Mouse (Mus musculus) hindbrain, embryonic 11.5 days (tissue): ENCODE results near the gene Ring1. TPM values are rescaled to one million over a fixed set of nuclear protein-coding genes. Genes with fewer than 3 reads are reported as not detected.

Experiments
- ATAC-seq: fragments of 200-750 bp; cut with Nextera tagmentation; 2 replicates; pipeline ENCODE4 v1.8.0; 2017; ENCODE audit warnings: mild to moderate bottlenecking, moderate TSS enrichment, moderate library complexity; ENCODE audit not compliant: low FRiP score
- DNase-seq: peaks from one replicate; pipeline ENCODE4 v3.0.0-alpha.2; 2015; ENCODE audit warnings: low spot score
- H3K27ac ChIP-seq: fragments of 300-500 bp; sonication (generic); 2 replicates; pipeline ENCODE4 v1.5.1; 2014; ENCODE audit warnings: mild to moderate bottlenecking, low read depth, low read length
- H3K27me3 ChIP-seq: fragments of 300-500 bp; sonication (generic); 2 replicates; pipeline ENCODE4 v1.6.1; 2014; ENCODE audit warnings: mild to moderate bottlenecking, low read length, moderate library complexity, mixed read lengths; ENCODE audit not compliant: control insufficient read depth, insufficient read depth
- H3K36me3 ChIP-seq: fragments of 300-500 bp; sonication (generic); 2 replicates; pipeline ENCODE4 v1.6.1; 2014; ENCODE audit warnings: mild to moderate bottlenecking, low read length, moderate library complexity, mixed read lengths; ENCODE audit not compliant: control insufficient read depth, insufficient read depth
- H3K4me1 ChIP-seq: fragments of 300-500 bp; sonication (generic); replicated peaks from 2 replicates; pipeline ENCODE4 v1.6.1; 2014; ENCODE audit warnings: low read length, mixed read lengths; ENCODE audit not compliant: control insufficient read depth, insufficient read depth
- H3K4me2 ChIP-seq: fragments of 300-500 bp; sonication (generic); replicated peaks from 2 replicates; pipeline ENCODE4 v1.6.1; 2014; ENCODE audit warnings: mild to moderate bottlenecking, low read depth, low read length
- H3K4me3 ChIP-seq: fragments of 300-500 bp; sonication (generic); 2 replicates; pipeline ENCODE4 v1.5.1; 2014; ENCODE audit warnings: low read depth, low read length
- H3K9ac ChIP-seq: fragments of 300-500 bp; sonication (generic); 2 replicates; pipeline ENCODE4 v1.6.1; 2014; ENCODE audit warnings: low read depth, low read length
- H3K9me3 ChIP-seq: fragments of 300-500 bp; sonication (generic); 2 replicates; pipeline ENCODE4 v1.6.1; 2016; ENCODE audit warnings: low read length; ENCODE audit not compliant: control insufficient read depth
- WGBS: fragments of 180-500 bp; shearing (Covaris S2); extraction: QIAGEN DNeasy Blood & Tissue Kit; methylation state at CpG from one replicate; pipeline ENCODE4 v1.1.7; 2014; 5-methylcytosine and 5-hydroxymethylcytosine counted together
- microRNA counts: library from miRNA; unstranded; fragments of <30 nt; microRNA quantifications from one replicate; lab custom pipeline; 2015
- polyA plus RNA-seq: library from polyadenylated mRNA; unstranded; fragments of >200 nt; fragmentation: Nextera tagmentation; extraction: Ambion mirVana; gene quantifications from 2 replicates; pipeline ENCODE4 v1.2.1, GENCODE M21; 2014

Ring1 gene
- polyA plus RNA-seq, 1 experiment from 2014 or later = 6.3 TPM

GRCm38 (mm10) chr17:33972691-33973090 is 51.8 kb downstream of the Ring1 start:
- Histone ChIP-seq H3K4me2 (no peak overlapping the region), H3K9me3 (no peaks in the 10 kb centered on the region), H3K4me1 (no peaks in the 10 kb centered on the region), H3K9ac (no peak overlapping the region), H3K27me3 (peaks cover 10% of the 10 kb centered on the region), H3K36me3 (no peaks in the 10 kb centered on the region), H3K4me3 (no peak overlapping the region), H3K27ac (no peak overlapping the region)
- peak; percentile 53 for DNase-seq
- WGBS = 8% methylated on average over 1 of the region's 1 CpGs
- no peak for ATAC-seq

MicroRNAs encoded within 50 kb of the gene (microRNA counts, 519-probe panel; counts per million panel counts)
- microRNA mmu-miR-219 (lab: Ali Mortazavi, UCI) = 4,567 counts per million, percentile 50 among the panel's probes with 10 or more counts

Other genes starting within 250 kb of the Ring1 start
- gene Angptl4, start 242.8 kb downstream of the Ring1 start, polyA plus RNA-seq = 22.0 and 22.5 TPM in 2 replicates
- 22.7 and 30.1 TPM in 2 replicates for gene Kank3, start 214.2 kb downstream of the Ring1 start, polyA plus RNA-seq
- 706 and 742 TPM in 2 replicates for gene Rps28, start 200.1 kb downstream of the Ring1 start, polyA plus RNA-seq
- gene Ndufa7, start 200.1 kb downstream of the Ring1 start, polyA plus RNA-seq = 445 and 467 TPM in 2 replicates
- gene Cd320, start 181.6 kb downstream of the Ring1 start, polyA plus RNA-seq = 73.7 and 76.1 TPM in 2 replicates
- gene Gm7029, start 150.8 kb downstream of the Ring1 start, polyA plus RNA-seq = not detected in 2 replicates
- 5.3 and 9.9 TPM in 2 replicates for gene Kifc1, start 134.0 kb downstream of the Ring1 start, polyA plus RNA-seq
- 0.86 TPM in 1 of 2 replicates, not detected in the other for gene Platr17, start 119.5 kb downstream of the Ring1 start, polyA plus RNA-seq
- gene Daxx, start 115.3 kb downstream of the Ring1 start, polyA plus RNA-seq = 47.0 and 60.0 TPM in 2 replicates
- gene Tapbp, start 108.8 kb downstream of the Ring1 start, polyA plus RNA-seq = 14.5 and 16.6 TPM in 2 replicates
- gene Zbtb22, start 108.8 kb downstream of the Ring1 start, polyA plus RNA-seq = 8.1 and 9.3 TPM in 2 replicates
- 32.5 and 32.9 TPM in 2 replicates for gene Rgl2, start 95.1 kb downstream of the Ring1 start, polyA plus RNA-seq
- 201 and 205 TPM in 2 replicates for gene Pfdn6, start 84.3 kb downstream of the Ring1 start, polyA plus RNA-seq
- 26.8 and 29.4 TPM in 2 replicates for gene Wdr46, start 84.0 kb downstream of the Ring1 start, polyA plus RNA-seq
- gene B3galt4, start 73.2 kb downstream of the Ring1 start, polyA plus RNA-seq = 4.8 and 5.3 TPM in 2 replicates
- gene Vps52, start 68.9 kb downstream of the Ring1 start, polyA plus RNA-seq = 38.2 and 39.4 TPM in 2 replicates
- gene Rps18, start 68.7 kb downstream of the Ring1 start, polyA plus RNA-seq = 1,221 and 1,241 TPM in 2 replicates
- 18.7 and 19.4 TPM in 2 replicates for gene H2-K1, start 24.3 kb downstream of the Ring1 start, polyA plus RNA-seq
- 50.5 and 54.8 TPM in 2 replicates for gene H2-Ke6, start 3.4 kb upstream of the Ring1 start, polyA plus RNA-seq
- 75.9 and 80.3 TPM in 2 replicates for gene Slc39a7, start 7.0 kb upstream of the Ring1 start, polyA plus RNA-seq
- 16.3 and 16.8 TPM in 2 replicates for gene Rxrb, start 7.1 kb upstream of the Ring1 start, polyA plus RNA-seq
- gene Col11a2, start 14.8 kb upstream of the Ring1 start, polyA plus RNA-seq = 0.91 and 1.4 TPM in 2 replicates
- gene H2-Oa, start 67.7 kb upstream of the Ring1 start, polyA plus RNA-seq = 0.26 and 0.32 TPM in 2 replicates
- 8.6 and 13.8 TPM in 2 replicates for gene H2-DMa, start 94.9 kb upstream of the Ring1 start, polyA plus RNA-seq
- 113 and 159 TPM in 2 replicates for gene Brd2, start 98.0 kb upstream of the Ring1 start, polyA plus RNA-seq
- gene H2-DMb2, start 118.6 kb upstream of the Ring1 start, polyA plus RNA-seq = not detected in 2 replicates
- gene H2-DMb1, start 128.4 kb upstream of the Ring1 start, polyA plus RNA-seq = 0.29 and 0.94 TPM in 2 replicates
- 1.0 and 1.1 TPM in 2 replicates for gene Tap1, start 162.9 kb upstream of the Ring1 start, polyA plus RNA-seq
- 0.42 and 1.1 TPM in 2 replicates for gene Psmb9, start 163.1 kb upstream of the Ring1 start, polyA plus RNA-seq
- 1.3 and 1.9 TPM in 2 replicates for gene Psmb8, start 173.0 kb upstream of the Ring1 start, polyA plus RNA-seq
- gene Tap2, start 178.8 kb upstream of the Ring1 start, polyA plus RNA-seq = 0.19 and 0.50 TPM in 2 replicates
- gene H2-Ob, start 214.2 kb upstream of the Ring1 start, polyA plus RNA-seq = not detected in 2 replicates
- gene H2-Ab1, start 233.0 kb upstream of the Ring1 start, polyA plus RNA-seq = 2.4 and 3.1 TPM in 2 replicates